Mouse (Mus musculus): ENCODE measurements at regions not wholly inside any gene's neighbourhood (a gene's known extent, or its start where the extent isn't known, plus 50 kb on each side); places are given as distances from the start of the nearest gene placed in this dataset.

DNA sequence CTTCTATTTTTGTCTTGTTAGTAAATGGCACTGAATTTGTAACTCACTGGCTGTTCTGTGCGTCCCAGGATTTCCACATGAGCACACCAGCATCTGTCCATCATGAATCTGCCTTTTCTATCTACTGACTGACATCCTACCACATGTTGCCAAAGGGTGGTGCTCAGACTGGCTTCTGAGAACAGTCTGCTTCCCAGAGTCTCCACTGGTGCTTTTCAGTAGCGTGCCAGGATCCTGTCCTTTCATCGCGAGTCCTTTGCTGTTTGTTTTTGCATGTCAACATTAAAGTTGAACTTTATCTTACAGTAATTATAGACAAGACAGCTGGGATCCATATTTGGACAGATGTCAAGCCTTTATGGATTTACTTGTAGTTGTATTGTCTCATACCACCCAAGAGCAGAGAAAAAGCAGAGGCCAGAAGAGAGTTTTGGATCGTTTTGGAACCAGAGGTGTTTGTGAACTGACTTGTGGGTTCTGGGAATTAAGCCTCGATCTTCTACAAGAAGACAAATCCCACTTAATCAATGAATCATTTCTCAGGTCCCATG lies 314.0 kb upstream of the Agtr1b start:
- in situ Hi-C loops (cut with MboI, MseI), result no loop called here

- in situ Hi-C loops (cut with MboI, MseI), result loop anchor here in 1 of 2 experiments (25.0 kb wide), 2 partner anchors 1250 to 1350 kb away; no protein-coding TSS in a partner anchor
Observed at GRCm38 (mm10) chr3:20661883-20662282, 294.9 kb upstream of the Agtr1b start.

DNA sequence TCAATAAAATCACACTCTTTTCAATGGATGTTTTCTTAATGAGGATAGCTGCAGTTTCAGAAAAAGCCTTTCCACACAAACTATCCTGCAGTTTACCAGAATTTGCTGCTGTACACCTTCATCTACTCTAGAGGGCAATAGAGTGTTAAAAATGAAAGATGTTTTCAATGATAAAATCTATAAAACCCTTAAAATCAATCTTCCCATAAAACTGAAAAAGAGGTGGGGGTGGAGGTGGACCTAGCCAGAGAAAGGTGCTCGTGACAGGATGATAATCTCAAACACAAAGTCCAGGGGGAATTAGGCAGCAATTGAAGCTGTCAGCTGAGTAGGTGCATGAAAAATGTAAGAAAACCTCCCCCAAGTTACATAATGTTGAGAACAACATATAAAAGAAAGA lies 288.4 kb upstream of the Agtr1b start:
- in situ Hi-C loops (cut with MboI, MseI), result loop anchor here in 1 of 2 experiments (25.0 kb wide), 2 partner anchors 1257 to 1357 kb away; no protein-coding TSS in a partner anchor

Measured in T-helper 17 cell (primary cell).